Mouse (Mus musculus): ENCODE data around the gene Sec22a. TPM values are rescaled to one million over a fixed set of nuclear protein-coding genes. Genes with fewer than 3 reads are reported as not detected.

Sec22a gene
- polyA plus RNA-seq, 1 experiment from 2014 or later = 33.7 TPM

- H3K27me3 ChIP-seq (replicated peaks) = no peaks in the 10 kb centered on the region
- 16% methylated on average over 2 of the region's 2 CpGs for WGBS
- H3K36me3 ChIP-seq = peaks cover 16% of the 10 kb centered on the region
- H3K4me1 ChIP-seq (replicated peaks) = peaks cover 34% of the 10 kb centered on the region
- H3K27ac ChIP-seq (ENCODE audit: poor library complexity, severe bottlenecking) = no peak overlapping the region
- no peak for ATAC-seq (ENCODE audit: insufficient number of reproducible peaks, low FRiP score)
- H3K9ac ChIP-seq = no peak overlapping the region
- H3K4me3 ChIP-seq = no peak overlapping the region
- H3K4me2 ChIP-seq = no peak overlapping the region
- H3K9me3 ChIP-seq (replicated peaks) = no peaks in the 10 kb centered on the region
Observed at GRCm38 (mm10) chr16:35310551-35311110, 53.1 kb downstream of the Sec22a start.

- H3K9ac ChIP-seq = no peak overlapping the region
- H3K4me3 ChIP-seq = no peak overlapping the region
- H3K27ac ChIP-seq (ENCODE audit: poor library complexity, severe bottlenecking) = no peak overlapping the region
- H3K27me3 ChIP-seq (replicated peaks) = no peaks in the 10 kb centered on the region
- peaks cover 20% of the 10 kb centered on the region for H3K36me3 ChIP-seq
- WGBS = 79% methylated on average over 4 of the region's 4 CpGs
- H3K4me1 ChIP-seq (replicated peaks) = peaks cover 34% of the 10 kb centered on the region
- H3K4me2 ChIP-seq = no peak overlapping the region
- no peak for ATAC-seq (ENCODE audit: insufficient number of reproducible peaks, low FRiP score)
- no peaks in the 10 kb centered on the region for H3K9me3 ChIP-seq (replicated peaks)
Observed at GRCm38 (mm10) chr16:35309634-35310033, 54.1 kb downstream of the Sec22a start.

- no peaks in the 10 kb centered on the region for H3K9me3 ChIP-seq (replicated peaks)
Observed at GRCm38 (mm10) chr16:35308486-35309143, 55.1 kb downstream of the Sec22a start.

GRCm38 (mm10) chr16:35308016-35308415, 55.7 kb downstream of the Sec22a start:
- peaks cover 34% of the 10 kb centered on the region for H3K4me1 ChIP-seq (replicated peaks)
- H3K27ac ChIP-seq (ENCODE audit: poor library complexity, severe bottlenecking) = no peak overlapping the region
- WGBS = 79% methylated on average over 6 of the region's 6 CpGs
- H3K9me3 ChIP-seq (replicated peaks) = no peaks in the 10 kb centered on the region
- no peak overlapping the region for H3K4me3 ChIP-seq
- no peak overlapping the region for H3K4me2 ChIP-seq
- peaks cover 28% of the 10 kb centered on the region for H3K36me3 ChIP-seq
- no peaks in the 10 kb centered on the region for H3K27me3 ChIP-seq (replicated peaks)
- ATAC-seq (ENCODE audit: insufficient number of reproducible peaks, low FRiP score) = no peak
- H3K9ac ChIP-seq = no peak overlapping the region

More at GRCm38 (mm10) chr16:35308486-35309143, 55.1 kb downstream of the Sec22a start:
- H3K4me1 ChIP-seq (replicated peaks) = peaks cover 34% of the 10 kb centered on the region
- no peak overlapping the region for H3K9ac ChIP-seq
- peaks cover 26% of the 10 kb centered on the region for H3K36me3 ChIP-seq
- H3K27ac ChIP-seq (ENCODE audit: poor library complexity, severe bottlenecking) = no peak overlapping the region
- H3K27me3 ChIP-seq (replicated peaks) = no peaks in the 10 kb centered on the region
- WGBS = 81% methylated on average over 6 of the region's 6 CpGs
- no peak for ATAC-seq (ENCODE audit: insufficient number of reproducible peaks, low FRiP score)
- no peak overlapping the region for H3K4me3 ChIP-seq
- no peak overlapping the region for H3K4me2 ChIP-seq

GRCm38 (mm10) chr16:35307331-35307730, 56.4 kb downstream of the Sec22a start:
- H3K4me3 ChIP-seq = no peak overlapping the region
- peaks cover 34% of the 10 kb centered on the region for H3K4me1 ChIP-seq (replicated peaks)

GRCm38 (mm10) chr16:35306631-35307030, 57.1 kb downstream of the Sec22a start:
- 80% methylated on average over 2 of the region's 2 CpGs for WGBS

More at GRCm38 (mm10) chr16:35307331-35307730, 56.4 kb downstream of the Sec22a start:
- Histone ChIP-seq H3K36me3 (peaks cover 29% of the 10 kb centered on the region), H3K4me2 (no peak overlapping the region), H3K27me3 (replicated peaks) (no peaks in the 10 kb centered on the region), H3K9ac (no peak overlapping the region), H3K27ac (ENCODE audit: poor library complexity, severe bottlenecking) (no peak overlapping the region), H3K9me3 (replicated peaks) (no peaks in the 10 kb centered on the region)
- ATAC-seq (ENCODE audit: insufficient number of reproducible peaks, low FRiP score) = no peak
- 79% methylated on average over 2 of the region's 2 CpGs for WGBS

GRCm38 (mm10) chr16:35305226-35305625, 58.5 kb downstream of the Sec22a start:
- H3K4me1 ChIP-seq (replicated peaks) = peaks cover 21% of the 10 kb centered on the region
- H3K27ac ChIP-seq (ENCODE audit: poor library complexity, severe bottlenecking) = no peak overlapping the region
- H3K9ac ChIP-seq = no peak overlapping the region
- no peak for ATAC-seq (ENCODE audit: insufficient number of reproducible peaks, low FRiP score)
- no peak overlapping the region for H3K4me3 ChIP-seq
- 79% methylated on average over 7 of the region's 7 CpGs for WGBS
- no peaks in the 10 kb centered on the region for H3K9me3 ChIP-seq (replicated peaks)
- H3K27me3 ChIP-seq (replicated peaks) = no peaks in the 10 kb centered on the region
- no peak overlapping the region for H3K4me2 ChIP-seq
- peaks cover 39% of the 10 kb centered on the region for H3K36me3 ChIP-seq

More at GRCm38 (mm10) chr16:35306631-35307030, 57.1 kb downstream of the Sec22a start:
- Histone ChIP-seq H3K36me3 (peaks cover 35% of the 10 kb centered on the region), H3K4me3 (no peak overlapping the region), H3K9me3 (replicated peaks) (no peaks in the 10 kb centered on the region), H3K4me2 (no peak overlapping the region), H3K9ac (no peak overlapping the region), H3K4me1 (replicated peaks) (peaks cover 32% of the 10 kb centered on the region), H3K27ac (ENCODE audit: poor library complexity, severe bottlenecking) (no peak overlapping the region), H3K27me3 (replicated peaks) (no peaks in the 10 kb centered on the region)
- ATAC-seq (ENCODE audit: insufficient number of reproducible peaks, low FRiP score) = no peak

GRCm38 (mm10) chr16:35304416-35304815, 59.3 kb downstream of the Sec22a start:
- Histone ChIP-seq H3K4me1 (replicated peaks) (peaks cover 13% of the 10 kb centered on the region), H3K9ac (no peak overlapping the region), H3K27me3 (replicated peaks) (no peaks in the 10 kb centered on the region), H3K4me3 (no peak overlapping the region), H3K9me3 (replicated peaks) (no peaks in the 10 kb centered on the region), H3K27ac (ENCODE audit: poor library complexity, severe bottlenecking) (no peak overlapping the region), H3K36me3 (peaks cover 47% of the 10 kb centered on the region), H3K4me2 (no peak overlapping the region)
- ATAC-seq (ENCODE audit: insufficient number of reproducible peaks, low FRiP score) = no peak
- WGBS = 82% methylated on average over 5 of the region's 5 CpGs

GRCm38 (mm10) chr16:35303721-35304120, 60.0 kb downstream of the Sec22a start:
- no peak for ATAC-seq (ENCODE audit: insufficient number of reproducible peaks, low FRiP score)
- peaks cover 53% of the 10 kb centered on the region for H3K36me3 ChIP-seq

GRCm38 (mm10) chr16:35302441-35303280, 61.1 kb downstream of the Sec22a start:
- H3K4me1 ChIP-seq (replicated peaks) = no peaks in the 10 kb centered on the region
- H3K4me3 ChIP-seq = no peak overlapping the region
- H3K36me3 ChIP-seq = peaks cover 60% of the 10 kb centered on the region
- no peak for ATAC-seq (ENCODE audit: insufficient number of reproducible peaks, low FRiP score)
- H3K4me2 ChIP-seq = no peak overlapping the region
- no peak overlapping the region for H3K9ac ChIP-seq
- no peaks in the 10 kb centered on the region for H3K27me3 ChIP-seq (replicated peaks)
- H3K9me3 ChIP-seq (replicated peaks) = no peaks in the 10 kb centered on the region
- no peak overlapping the region for H3K27ac ChIP-seq (ENCODE audit: poor library complexity, severe bottlenecking)
- 43% methylated on average over 7 of the region's 7 CpGs for WGBS

More at GRCm38 (mm10) chr16:35303721-35304120, 60.0 kb downstream of the Sec22a start:
- H3K4me3 ChIP-seq = no peak overlapping the region
- 83% methylated on average over 6 of the region's 6 CpGs for WGBS
- peaks cover 10% of the 10 kb centered on the region for H3K4me1 ChIP-seq (replicated peaks)
- H3K27me3 ChIP-seq (replicated peaks) = no peaks in the 10 kb centered on the region
- H3K9ac ChIP-seq = no peak overlapping the region
- no peaks in the 10 kb centered on the region for H3K9me3 ChIP-seq (replicated peaks)
- no peak overlapping the region for H3K27ac ChIP-seq (ENCODE audit: poor library complexity, severe bottlenecking)
- H3K4me2 ChIP-seq = no peak overlapping the region

- Histone ChIP-seq H3K4me1 (replicated peaks) (no peaks in the 10 kb centered on the region), H3K27me3 (replicated peaks) (no peaks in the 10 kb centered on the region), H3K4me2 (no peak overlapping the region), H3K9me3 (replicated peaks) (no peaks in the 10 kb centered on the region), H3K9ac (no peak overlapping the region), H3K36me3 (peaks cover 56% of the 10 kb centered on the region), H3K27ac (ENCODE audit: poor library complexity, severe bottlenecking) (no peak overlapping the region), H3K4me3 (no peak overlapping the region)
- no peak for ATAC-seq (ENCODE audit: insufficient number of reproducible peaks, low FRiP score)
- WGBS = 94% methylated on average over 6 of the region's 6 CpGs
Observed at GRCm38 (mm10) chr16:35300156-35300555, 63.6 kb downstream of the Sec22a start.
